Mouse (Mus musculus) lung, postnatal 25 days (tissue): ENCODE results near the gene Ltv1.

Experiments used
- DNase-seq: peaks from one replicate; pipeline ENCODE4 v3.0.0; 2022; ENCODE audit warnings: low spot score

Ltv1 gene

GRCm38 (mm10) chr10:13192731-13193351 is at the start of gene Ltv1:
TSS of gene Ltv1 (minus strand) at chr10:13193168.
- DNase-seq, result peak; percentile 97

GRCm38 (mm10) chr10:13240431-13240830 is 47.5 kb upstream of the Ltv1 start:
- no peak for DNase-seq

GRCm38 (mm10) chr10:13238188-13238587 is 45.2 kb upstream of the Ltv1 start:
- no peak for DNase-seq

- no peak for DNase-seq
Measured at GRCm38 (mm10) chr10:13236866-13237265, 43.9 kb upstream of the Ltv1 start.

- DNase-seq, result no peak
Measured at GRCm38 (mm10) chr10:13234503-13234902, 41.5 kb upstream of the Ltv1 start.

- DNase-seq, result no peak
Measured at GRCm38 (mm10) chr10:13233941-13234340, 41.0 kb upstream of the Ltv1 start.

GRCm38 (mm10) chr10:13233143-13233622 is 40.2 kb upstream of the Ltv1 start:
- DNase-seq, result no peak

GRCm38 (mm10) chr10:13232443-13233142 is 39.6 kb upstream of the Ltv1 start:
- no peak for DNase-seq

- DNase-seq, result no peak
Measured at GRCm38 (mm10) chr10:13230716-13231115, 37.7 kb upstream of the Ltv1 start.

- DNase-seq, result no peak
Measured at GRCm38 (mm10) chr10:13225377-13226063, 32.6 kb upstream of the Ltv1 start.

- no peak for DNase-seq
Measured at GRCm38 (mm10) chr10:13222135-13222534, 29.2 kb upstream of the Ltv1 start.

- DNase-seq, result no peak
Measured at GRCm38 (mm10) chr10:13220061-13220460, 27.1 kb upstream of the Ltv1 start.

GRCm38 (mm10) chr10:13213956-13214355 is 21.0 kb upstream of the Ltv1 start:
- no peak for DNase-seq

GRCm38 (mm10) chr10:13212829-13213228 is 19.9 kb upstream of the Ltv1 start:
- DNase-seq, result no peak

- DNase-seq, result peak; percentile 52
Measured at GRCm38 (mm10) chr10:13212326-13212725, 19.4 kb upstream of the Ltv1 start.

GRCm38 (mm10) chr10:13209930-13210637 is 17.1 kb upstream of the Ltv1 start:
- no peak for DNase-seq

- DNase-seq, result no peak
Measured at GRCm38 (mm10) chr10:13209506-13209905, 16.5 kb upstream of the Ltv1 start.

- no peak for DNase-seq
Measured at GRCm38 (mm10) chr10:13209061-13209460, 16.1 kb upstream of the Ltv1 start.

GRCm38 (mm10) chr10:13201741-13202293 is 8.8 kb upstream of the Ltv1 start:
- no peak for DNase-seq

- DNase-seq, result no peak
Measured at GRCm38 (mm10) chr10:13200862-13201261, 7.9 kb upstream of the Ltv1 start.

- no peak for DNase-seq
Measured at GRCm38 (mm10) chr10:13199234-13199633, 6.3 kb upstream of the Ltv1 start.

GRCm38 (mm10) chr10:13196872-13197507 is 4.0 kb upstream of the Ltv1 start:
- no peak for DNase-seq
